Mouse (Mus musculus): ENCODE measurements around the gene Cnbd2. TPM values are rescaled to one million over a fixed set of nuclear protein-coding genes. Genes with fewer than 3 reads are reported as not detected.

Cnbd2 gene
- polyA plus RNA-seq, 1 experiment, result 1.7 TPM

GRCm38 (mm10) chr2:156421381-156422110, 109.4 kb downstream of the Cnbd2 start:
- peak overlapping the region; percentile 42 for H3K4me3 ChIP-seq (ENCODE audit: insufficient read depth, poor library complexity, severe bottlenecking)
- H3K79me2 ChIP-seq (ENCODE audit: control insufficient read depth, insufficient read depth), result no peaks in the 10 kb centered on the region
- no peaks in the 10 kb centered on the region for H3K27me3 ChIP-seq (ENCODE audit: control insufficient read depth, insufficient read depth, insufficient read length)
- no peaks in the 10 kb centered on the region for H3K36me3 ChIP-seq (ENCODE audit: control insufficient read depth, insufficient read depth)
- H3K79me3 ChIP-seq (ENCODE audit: low read depth), result no peaks in the 10 kb centered on the region
- peak overlapping the region; percentile 86 for H3ac ChIP-seq (ENCODE audit: control insufficient read depth, insufficient read length, low read depth)
- TF ChIP-seq MYOG (IDR thresholded peaks at IDR 0.05; ENCODE audit: control insufficient read depth, extremely low read depth, insufficient read length) (no peak), MYOD1 (IDR thresholded peaks at IDR 0.05; ENCODE audit: control insufficient read depth, insufficient read length, low read depth) (no peak), FOSL1 (IDR thresholded peaks at IDR 0.05; ENCODE audit: insufficient read depth, low read length, poor library complexity, severe bottlenecking) (no peak), CTCF (IDR thresholded peaks at IDR 0.05; ENCODE audit: control insufficient read depth, insufficient read depth, insufficient read length) (no peak), CEBPB (IDR thresholded peaks at IDR 0.05; ENCODE audit: low read depth) (no peak), MAX (IDR thresholded peaks at IDR 0.05) (no peak), USF1 (IDR thresholded peaks at IDR 0.05; ENCODE audit: low read depth) (no peak)

GRCm38 (mm10) chr2:156422631-156423030, 110.5 kb downstream of the Cnbd2 start:
- TF ChIP-seq MYOD1 (IDR thresholded peaks at IDR 0.05; ENCODE audit: control insufficient read depth, insufficient read length, low read depth), result no peak
- TF ChIP-seq USF1 (IDR thresholded peaks at IDR 0.05; ENCODE audit: low read depth), result no peak
- no peak for TF ChIP-seq MYOG (IDR thresholded peaks at IDR 0.05; ENCODE audit: control insufficient read depth, extremely low read depth, insufficient read length)
- no peak for TF ChIP-seq CEBPB (IDR thresholded peaks at IDR 0.05; ENCODE audit: low read depth)
- no peak for TF ChIP-seq MAX (IDR thresholded peaks at IDR 0.05)
- TF ChIP-seq FOSL1 (IDR thresholded peaks at IDR 0.05; ENCODE audit: insufficient read depth, low read length, poor library complexity, severe bottlenecking), result no peak
- TF ChIP-seq CTCF (IDR thresholded peaks at IDR 0.05; ENCODE audit: control insufficient read depth, insufficient read depth, insufficient read length), result no peak
- H3K27me3 ChIP-seq (ENCODE audit: control insufficient read depth, insufficient read depth, insufficient read length), result no peaks in the 10 kb centered on the region
- H3K79me3 ChIP-seq (ENCODE audit: low read depth), result no peaks in the 10 kb centered on the region
- no peak overlapping the region for H3ac ChIP-seq (ENCODE audit: control insufficient read depth, insufficient read length, low read depth)
- H3K79me2 ChIP-seq (ENCODE audit: control insufficient read depth, insufficient read depth), result no peaks in the 10 kb centered on the region
- no peak overlapping the region for H3K4me3 ChIP-seq (ENCODE audit: insufficient read depth, poor library complexity, severe bottlenecking)
- no peaks in the 10 kb centered on the region for H3K36me3 ChIP-seq (ENCODE audit: control insufficient read depth, insufficient read depth)

GRCm38 (mm10) chr2:156423672-156424071, 111.6 kb downstream of the Cnbd2 start:
- H3K27me3 ChIP-seq (ENCODE audit: control insufficient read depth, insufficient read depth, insufficient read length), result no peaks in the 10 kb centered on the region
- H3K36me3 ChIP-seq (ENCODE audit: control insufficient read depth, insufficient read depth), result no peaks in the 10 kb centered on the region
- no peak for TF ChIP-seq MYOD1 (IDR thresholded peaks at IDR 0.05; ENCODE audit: control insufficient read depth, insufficient read length, low read depth)
- TF ChIP-seq FOSL1 (IDR thresholded peaks at IDR 0.05; ENCODE audit: insufficient read depth, low read length, poor library complexity, severe bottlenecking), result no peak
- no peak for TF ChIP-seq USF1 (IDR thresholded peaks at IDR 0.05; ENCODE audit: low read depth)
- TF ChIP-seq MYOG (IDR thresholded peaks at IDR 0.05; ENCODE audit: control insufficient read depth, extremely low read depth, insufficient read length), result no peak
- no peak for TF ChIP-seq MAX (IDR thresholded peaks at IDR 0.05)
- no peak for TF ChIP-seq CTCF (IDR thresholded peaks at IDR 0.05; ENCODE audit: control insufficient read depth, insufficient read depth, insufficient read length)
- no peak for TF ChIP-seq CEBPB (IDR thresholded peaks at IDR 0.05; ENCODE audit: low read depth)
- no peaks in the 10 kb centered on the region for H3K79me3 ChIP-seq (ENCODE audit: low read depth)
- H3K4me3 ChIP-seq (ENCODE audit: insufficient read depth, poor library complexity, severe bottlenecking), result no peak overlapping the region
- H3K79me2 ChIP-seq (ENCODE audit: control insufficient read depth, insufficient read depth), result no peaks in the 10 kb centered on the region
- no peak overlapping the region for H3ac ChIP-seq (ENCODE audit: control insufficient read depth, insufficient read length, low read depth)

Small RNAs within 50 kb of the gene (microRNA-seq; reads per million reads assigned to microRNA genes)
- gene Gm22758 (ENCODE audit: borderline microRNAs expressed), result not detected
- not detected for gene Gm22759 (ENCODE audit: borderline microRNAs expressed)

Other genes with a start within 250 kb of the Cnbd2 start
- 2.3 TPM for gene Spag4, start 247.1 kb upstream of the Cnbd2 start, polyA plus RNA-seq (2012; fragmentation: generic; extraction: Trizol)
- 54.6 TPM for gene Cpne1, start 200.3 kb upstream of the Cnbd2 start, polyA plus RNA-seq (2012; fragmentation: generic; extraction: Trizol)
- gene Rbm12, start 200.3 kb upstream of the Cnbd2 start, polyA plus RNA-seq (2012; fragmentation: generic; extraction: Trizol), result 6.4 TPM
- 15.3 TPM for gene Gm28036, start 185.2 kb upstream of the Cnbd2 start, polyA plus RNA-seq (2012; fragmentation: generic; extraction: Trizol)
- gene Romo1, start 168.3 kb upstream of the Cnbd2 start, polyA plus RNA-seq (2012; fragmentation: generic; extraction: Trizol), result 287 TPM
- 33.7 TPM for gene Nfs1, start 168.1 kb upstream of the Cnbd2 start, polyA plus RNA-seq (2012; fragmentation: generic; extraction: Trizol)
- gene Rbm39, start 132.1 kb upstream of the Cnbd2 start, polyA plus RNA-seq (2012; fragmentation: generic; extraction: Trizol), result 51.3 TPM
- gene Phf20, start 115.8 kb upstream of the Cnbd2 start, polyA plus RNA-seq (2012; fragmentation: generic; extraction: Trizol), result 18.1 TPM
- 140 TPM for gene Scand1, start 405 bp downstream of the Cnbd2 start, polyA plus RNA-seq (2012; fragmentation: generic; extraction: Trizol)
- 37.8 TPM for gene Epb41l1, start 108.6 kb downstream of the Cnbd2 start, polyA plus RNA-seq (2012; fragmentation: generic; extraction: Trizol)
- 20.5 TPM for gene Aar2, start 235.3 kb downstream of the Cnbd2 start, polyA plus RNA-seq (2012; fragmentation: generic; extraction: Trizol)